Mouse (Mus musculus) E14TG2a.4 (cell line): ENCODE results near the gene Adk.

Experiments
- CTCF ChIP-seq: conservative IDR thresholded peaks from 2 replicates; pipeline ENCODE4 v1.5.1; 2014; ENCODE audit warnings: low read length
- POU5F1 ChIP-seq: IDR thresholded peaks from 2 replicates; pipeline ENCODE4 v1.6.1; 2014; ENCODE audit warnings: low read length, borderline replicate concordance

- TF ChIP-seq POU5F1, result no peak
- TF ChIP-seq CTCF, result no peak
These were observed 171.7 kb downstream of the Adk start for GRCm38 (mm10) chr14:21223971-21224635.
